Mouse (Mus musculus) myocyte (in vitro differentiated cells): ENCODE results near the gene Gm20388. TPM values are rescaled to one million over a fixed set of nuclear protein-coding genes. Genes with fewer than 3 reads are reported as not detected.

Source experiments
- H3K27me3 ChIP-seq: one replicate; pipeline ENCODE4 v1.6.1; 2011; ENCODE audit not compliant: control insufficient read depth, insufficient read depth, insufficient read length
- H3K36me3 ChIP-seq: one replicate; pipeline ENCODE4 v1.6.1; 2011; ENCODE audit not compliant: control insufficient read depth, insufficient read depth
- H3K4me2 ChIP-seq: one replicate; pipeline ENCODE4 v1.6.1; 2011; ENCODE audit warnings: low read depth, control low read depth
- H3K4me3 ChIP-seq: one replicate; pipeline ENCODE4 v1.5.1; 2011; ENCODE audit warnings: mild to moderate bottlenecking, control low read depth, moderate library complexity
- H3K79me2 ChIP-seq: one replicate; pipeline ENCODE4 v1.6.1; 2011; ENCODE audit not compliant: control insufficient read depth, insufficient read depth
- H3ac ChIP-seq: one replicate; pipeline ENCODE4 v1.6.1; 2011; ENCODE audit not compliant: control insufficient read depth, insufficient read length
- CEBPB ChIP-seq: IDR thresholded peaks from 2 replicates; pipeline ENCODE4 v1.6.1; 2011; ENCODE audit warnings: mild to moderate bottlenecking, moderate library complexity; ENCODE audit not compliant: poor library complexity, insufficient read depth, severe bottlenecking
- E2F4 ChIP-seq: IDR thresholded peaks from one replicate; pipeline ENCODE4 v1.6.1; 2011; ENCODE audit warnings: mild to moderate bottlenecking, control low read depth, moderate library complexity; ENCODE audit not compliant: insufficient read depth
- MAX ChIP-seq: IDR thresholded peaks from one replicate; pipeline ENCODE4 v1.6.1; 2011; ENCODE audit warnings: low read depth, mild to moderate bottlenecking, control low read depth
- MYOD1 ChIP-seq, 3 experiments: IDR thresholded peaks; one replicate each; pipeline ENCODE4 v1.6.1; 2011; ENCODE audit warnings: control low read depth in 2 of 3, low read depth in 2 of 3, mild to moderate bottlenecking in 2 of 3, moderate library complexity in 1 of 3; ENCODE audit not compliant: insufficient read length in 2 of 3, control insufficient read depth in 1 of 3
- MYOG ChIP-seq, 3 experiments: IDR thresholded peaks; one replicate each; pipeline ENCODE4 v1.6.1; 2011; ENCODE audit warnings: control low read depth in 2 of 3, low read depth in 2 of 3, mild to moderate bottlenecking in 2 of 3; ENCODE audit not compliant: insufficient read length in 2 of 3, control insufficient read depth in 1 of 3, insufficient read depth in 1 of 3
- POLR2A ChIP-seq: IDR thresholded peaks from one replicate; pipeline ENCODE4 v1.6.1; 2011; ENCODE audit warnings: low read depth, mild to moderate bottlenecking, control low read depth, moderate library complexity; ENCODE audit not compliant: insufficient read length
- POLR2AphosphoS2 ChIP-seq: IDR thresholded peaks from one replicate; pipeline ENCODE4 v1.6.1; 2011; ENCODE audit warnings: low read depth, control low read depth; ENCODE audit not compliant: insufficient read length
- REST ChIP-seq: IDR thresholded peaks from one replicate; pipeline ENCODE4 v1.6.1; 2011; ENCODE audit warnings: mild to moderate bottlenecking, control low read depth, moderate library complexity; ENCODE audit not compliant: insufficient read depth, insufficient read length
- SRF ChIP-seq: IDR thresholded peaks from one replicate; pipeline ENCODE4 v1.6.1; 2011; ENCODE audit warnings: low read depth; ENCODE audit not compliant: control insufficient read depth, insufficient read length
- TCF12 ChIP-seq: IDR thresholded peaks from one replicate; pipeline ENCODE4 v1.6.1; 2011; ENCODE audit warnings: mild to moderate bottlenecking, control low read depth; ENCODE audit not compliant: poor library complexity, insufficient read depth, severe bottlenecking
- TCF3 ChIP-seq: IDR thresholded peaks from one replicate; pipeline ENCODE4 v1.6.1; 2011; ENCODE audit warnings: low read depth, control low read depth; ENCODE audit not compliant: insufficient read length
- USF1 ChIP-seq: IDR thresholded peaks from one replicate; pipeline ENCODE4 v1.6.1; 2011; ENCODE audit warnings: low read depth, mild to moderate bottlenecking, control low read depth, moderate library complexity
- polyA plus RNA-seq: library from polyadenylated mRNA; unstranded; fragments of >200 nt; fragmentation: generic; extraction: Trizol; gene quantifications from one replicate; pipeline ENCODE4 v1.2.1, GENCODE M21; 2012; ENCODE audit warnings: missing spikeins

The Gm20388 gene
- polyA plus RNA-seq, 1 experiment = 15.3 TPM

DNA sequence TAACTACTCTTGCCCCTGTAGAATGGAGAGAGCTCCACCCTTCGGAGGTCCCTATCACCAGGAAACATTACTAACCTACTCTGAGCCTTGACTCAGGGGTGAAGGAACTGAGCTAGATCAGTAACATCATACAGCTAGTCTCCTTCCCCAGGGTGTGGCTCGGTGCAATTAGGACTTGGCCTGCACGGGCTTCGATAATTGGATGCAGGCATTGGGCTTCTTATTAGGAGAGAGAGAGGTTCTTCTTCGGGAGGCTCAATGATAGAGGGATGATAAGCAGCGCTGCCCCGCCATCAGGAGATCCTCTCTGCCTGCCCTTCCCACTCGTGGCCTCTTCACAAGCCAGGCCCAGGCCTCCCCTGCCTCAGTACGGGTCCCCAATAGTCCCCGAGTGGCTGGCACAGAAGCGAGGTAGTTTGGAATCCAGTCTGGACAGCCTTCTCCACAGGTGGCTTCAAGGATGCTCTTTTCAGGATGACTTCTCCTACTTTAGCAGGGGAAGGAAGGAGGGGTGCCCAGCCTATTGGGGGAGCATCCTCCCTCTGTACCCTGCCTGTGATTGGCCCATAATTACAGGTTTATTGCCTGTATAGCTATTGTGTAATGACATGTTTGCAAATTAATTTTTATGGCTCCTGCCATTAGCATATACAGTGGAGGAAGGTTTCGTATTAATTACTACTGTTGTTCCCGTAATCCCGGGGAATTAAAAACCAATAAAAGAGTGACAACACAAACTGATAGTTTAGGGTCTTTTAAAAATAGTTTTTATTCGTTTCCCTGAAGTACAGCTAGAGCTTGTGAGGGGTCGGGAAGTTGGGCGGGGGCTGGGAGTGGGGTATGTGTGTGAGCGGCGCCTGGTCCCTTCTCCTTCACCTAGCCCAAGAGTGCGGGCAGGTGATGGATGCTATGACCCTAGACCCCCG lies 575.2 kb downstream of the Gm20388 start:
- H3K36me3 ChIP-seq = no peaks in the 10 kb centered on the region
- no peak overlapping the region for H3K4me3 ChIP-seq
- no peak overlapping the region for H3K4me2 ChIP-seq
- no peak overlapping the region for H3ac ChIP-seq
- H3K27me3 ChIP-seq = no peaks in the 10 kb centered on the region
- H3K79me2 ChIP-seq = peaks cover 14% of the 10 kb centered on the region
- TF ChIP-seq TCF12 (no peak), MYOD1 (IDR thresholded peaks at IDR 0.05; ENCODE audit: control insufficient read depth in 1 of 3, insufficient read length in 2 of 3, low read depth in 2 of 3) (no peak), SRF (no peak), MAX (no peak), MYOG (IDR thresholded peaks at IDR 0.05; ENCODE audit: control insufficient read depth in 1 of 3, insufficient read depth in 1 of 3, insufficient read length in 2 of 3, low read depth in 2 of 3) (no peak)

GRCm38 (mm10) chr8:120486477-120487376 lies 576.1 kb downstream of the Gm20388 start:
- no peaks in the 10 kb centered on the region for H3K36me3 ChIP-seq
- H3K4me2 ChIP-seq = peak overlapping the region; percentile 76
- H3ac ChIP-seq = peak overlapping the region; percentile 10
- no peaks in the 10 kb centered on the region for H3K27me3 ChIP-seq
- TF ChIP-seq POLR2A (peak; percentile 53), MYOD1 (IDR thresholded peaks at IDR 0.05; ENCODE audit: control insufficient read depth in 1 of 3, insufficient read length in 2 of 3, low read depth in 2 of 3) (no peak)
- peak overlapping the region; percentile 78 for H3K4me3 ChIP-seq
- H3K79me2 ChIP-seq = peaks cover 22% of the 10 kb centered on the region

GRCm38 (mm10) chr8:120487377-120487728 lies 576.7 kb downstream of the Gm20388 start:
- Histone ChIP-seq H3K36me3 (no peaks in the 10 kb centered on the region), H3K27me3 (no peaks in the 10 kb centered on the region), H3K4me3 (peak overlapping the region; percentile 78), H3K4me2 (peak overlapping the region; percentile 76), H3K79me2 (peaks cover 29% of the 10 kb centered on the region), H3ac (peak overlapping the region; percentile 10)
- no peak for TF ChIP-seq E2F4
- TF ChIP-seq USF1 = no peak
- TF ChIP-seq MAX = no peak
- TF ChIP-seq MYOG (IDR thresholded peaks at IDR 0.05; ENCODE audit: control insufficient read depth in 1 of 3, insufficient read depth in 1 of 3, insufficient read length in 2 of 3, low read depth in 2 of 3) = peak in 2 of 3 experiments; percentile 67 to 79
- peak in 2 of 3 experiments; percentile 59 to 82 for TF ChIP-seq MYOD1 (IDR thresholded peaks at IDR 0.05; ENCODE audit: control insufficient read depth in 1 of 3, insufficient read length in 2 of 3, low read depth in 2 of 3)

DNA sequence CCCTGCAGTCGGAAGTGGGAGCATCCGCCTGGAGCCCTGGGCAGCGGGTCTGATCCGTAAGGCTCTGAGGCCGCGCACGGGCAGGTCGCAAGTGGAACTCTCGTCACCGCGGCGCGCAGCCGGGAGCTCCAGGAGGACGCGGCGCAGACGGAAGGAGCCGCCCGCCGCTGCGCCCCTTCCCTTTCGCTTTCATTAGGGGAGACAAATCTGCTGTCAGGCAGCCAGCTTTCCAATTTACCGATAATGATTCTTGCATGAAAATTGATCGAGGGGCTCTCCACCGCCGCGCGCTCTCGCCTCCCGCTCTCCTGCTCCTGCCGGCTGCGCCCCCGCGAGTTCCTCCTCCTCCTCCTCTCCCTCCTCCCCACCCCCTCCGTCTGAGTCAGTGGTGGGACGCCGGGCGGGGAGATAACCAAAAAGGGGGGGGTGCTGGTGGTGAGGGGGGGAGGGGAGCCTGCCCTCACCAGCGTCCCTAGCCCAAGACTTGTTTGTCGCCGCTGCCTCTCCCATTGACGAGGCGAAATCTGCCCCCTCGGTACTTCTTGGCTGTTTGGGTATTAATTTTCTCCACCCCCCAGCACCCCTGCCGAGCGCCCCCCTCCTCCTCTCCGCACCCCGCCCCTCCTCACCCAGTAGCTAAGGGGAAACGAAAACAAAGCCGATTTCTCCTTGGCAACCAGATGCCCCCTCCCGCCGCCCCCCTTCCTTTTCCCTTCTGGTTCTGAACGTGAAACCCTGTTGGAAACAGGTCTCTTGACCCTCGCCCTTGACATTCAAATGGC lies 577.3 kb downstream of the Gm20388 start:
- Histone ChIP-seq H3K36me3 (no peaks in the 10 kb centered on the region), H3K79me2 (peaks cover 34% of the 10 kb centered on the region), H3K27me3 (no peaks in the 10 kb centered on the region), H3ac (peak overlapping the region; percentile 10), H3K4me3 (peak overlapping the region; percentile 78), H3K4me2 (peak overlapping the region; percentile 76)
- TF ChIP-seq POLR2A (peak; percentile 39), TCF3 (no peak), MYOD1 (IDR thresholded peaks at IDR 0.05; ENCODE audit: control insufficient read depth in 1 of 3, insufficient read length in 2 of 3, low read depth in 2 of 3) (peak in 1 of 3 experiments; percentile 6)

DNA sequence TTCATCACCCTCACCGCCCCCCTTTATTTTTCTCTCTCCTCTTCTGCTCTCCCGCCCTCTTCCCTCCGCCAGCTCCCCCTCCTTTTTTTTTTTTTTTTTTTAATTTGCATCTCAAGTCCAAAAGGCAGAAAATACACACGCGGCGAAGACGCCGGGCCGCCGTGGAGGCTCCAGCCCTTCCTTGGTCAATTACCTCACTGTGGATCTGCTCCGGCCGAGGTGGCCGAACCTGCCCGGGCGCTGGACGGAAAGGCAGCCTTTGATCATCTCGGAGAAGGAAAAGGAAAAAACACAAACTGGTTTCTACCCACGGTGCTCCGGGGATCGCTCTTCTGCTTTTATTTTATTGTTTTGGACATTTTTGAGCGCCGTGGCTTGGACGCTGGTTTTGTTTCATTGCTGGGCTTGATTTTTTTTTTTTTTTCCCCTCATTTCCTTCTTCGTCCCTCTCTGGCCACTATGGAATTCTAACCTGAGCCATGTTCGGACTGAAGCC lies 578.0 kb downstream of the Gm20388 start:
- TF ChIP-seq POLR2AphosphoS2 (no peak), MYOD1 (IDR thresholded peaks at IDR 0.05; ENCODE audit: control insufficient read depth in 1 of 3, insufficient read length in 2 of 3, low read depth in 2 of 3) (no peak), REST (no peak), E2F4 (no peak), CEBPB (no peak), USF1 (no peak), MAX (no peak), MYOG (IDR thresholded peaks at IDR 0.05; ENCODE audit: control insufficient read depth in 1 of 3, insufficient read depth in 1 of 3, insufficient read length in 2 of 3, low read depth in 2 of 3) (no peak), TCF12 (no peak), SRF (no peak), TCF3 (no peak)
- Histone ChIP-seq H3K4me3 (peak overlapping the region; percentile 78), H3K36me3 (no peaks in the 10 kb centered on the region), H3ac (peak overlapping the region; percentile 14), H3K27me3 (no peaks in the 10 kb centered on the region), H3K4me2 (peak overlapping the region; percentile 76), H3K79me2 (peaks cover 42% of the 10 kb centered on the region)
